Mouse (Mus musculus) heart, embryonic 11.5 days (tissue): ENCODE measurements around the gene Bpi. TPM values are rescaled to one million over a fixed set of nuclear protein-coding genes. Genes with fewer than 3 reads are reported as not detected.

Source experiments
- ATAC-seq: fragments of 200-750 bp; cut with Nextera tagmentation; replicated peaks from 2 replicates; pipeline ENCODE4 v1.8.0; 2017; ENCODE audit warnings: moderate library complexity; ENCODE audit not compliant: insufficient number of reproducible peaks, low FRiP score, low TSS enrichment
- H3K27ac ChIP-seq: fragments of 300-500 bp; sonication (generic); 2 replicates; pipeline ENCODE4 v1.5.1; 2014; ENCODE audit warnings: mild to moderate bottlenecking, low read depth, low read length
- H3K27me3 ChIP-seq: fragments of 300-500 bp; sonication (generic); 2 replicates; pipeline ENCODE4 v1.6.1; 2014; ENCODE audit warnings: mild to moderate bottlenecking, low read length, mixed read lengths; ENCODE audit not compliant: control insufficient read depth, insufficient read depth
- H3K36me3 ChIP-seq: fragments of 300-500 bp; sonication (generic); 2 replicates; pipeline ENCODE4 v1.6.1; 2014; ENCODE audit warnings: mild to moderate bottlenecking, low read length, moderate library complexity, mixed read lengths; ENCODE audit not compliant: control insufficient read depth, insufficient read depth
- H3K4me1 ChIP-seq: fragments of 300-500 bp; sonication (generic); 2 replicates; pipeline ENCODE4 v1.6.1; 2014; ENCODE audit warnings: low read length; ENCODE audit not compliant: control insufficient read depth, insufficient read depth
- H3K4me2 ChIP-seq: fragments of 300-500 bp; sonication (generic); 2 replicates; pipeline ENCODE4 v1.6.1; 2014; ENCODE audit warnings: mild to moderate bottlenecking, moderate library complexity
- H3K4me3 ChIP-seq: fragments of 300-500 bp; sonication (generic); 2 replicates; pipeline ENCODE4 v1.5.1; 2014; ENCODE audit warnings: low read depth, low read length
- H3K9ac ChIP-seq: fragments of 300-500 bp; sonication (generic); 2 replicates; pipeline ENCODE4 v1.6.1; 2014; ENCODE audit warnings: mild to moderate bottlenecking, low read depth, low read length, moderate library complexity
- H3K9me3 ChIP-seq: fragments of 300-500 bp; sonication (generic); replicated peaks from 2 replicates; pipeline ENCODE4 v1.6.1; 2016; ENCODE audit warnings: low read length; ENCODE audit not compliant: control insufficient read depth
- WGBS: fragments of 180-500 bp; shearing (Covaris S2); extraction: QIAGEN DNeasy Blood & Tissue Kit; methylation state at CpG from one replicate; pipeline ENCODE4 v1.1.7; 2014; ENCODE audit not compliant: insufficient replicate concordance; 5-methylcytosine and 5-hydroxymethylcytosine counted together
- polyA plus RNA-seq: library from polyadenylated mRNA; unstranded; fragments of >200 nt; fragmentation: Nextera tagmentation; extraction: Ambion mirVana; gene quantifications from 2 replicates; pipeline ENCODE4 v1.2.1, GENCODE M21; 2014

The Bpi gene
- polyA plus RNA-seq, 1 experiment from 2014 or later = not detected

- no peak overlapping the region for H3K27ac ChIP-seq
- 17% methylated on average over 2 of the region's 2 CpGs for WGBS
- H3K27me3 ChIP-seq = no peaks in the 10 kb centered on the region
Observed at GRCm38 (mm10) chr2:158273646-158274045, 15.8 kb downstream of the Bpi start.

DNA sequence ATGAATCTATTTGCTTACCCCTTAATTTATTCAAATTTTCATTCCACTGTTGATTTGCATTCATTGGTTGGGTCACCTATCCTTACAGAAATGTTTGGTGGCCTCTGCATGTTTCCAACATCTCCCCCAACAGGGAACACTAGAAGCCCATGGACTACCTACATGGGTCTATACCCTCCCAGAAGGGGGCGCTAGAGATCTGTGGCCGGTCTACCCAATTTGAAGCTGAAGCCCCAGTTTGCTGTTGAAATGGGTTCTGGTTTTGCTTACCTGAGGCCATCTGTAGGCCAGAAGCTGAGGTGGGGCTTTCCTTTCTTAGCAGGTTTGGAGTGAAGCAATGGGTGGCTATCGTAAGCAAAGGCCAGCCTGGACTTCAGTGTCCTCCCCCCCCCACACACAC, 17.5 kb downstream of the Bpi start:
- Histone ChIP-seq H3K9ac (no peak overlapping the region), H3K4me3 (no peak overlapping the region), H3K4me1 (no peaks in the 10 kb centered on the region), H3K27me3 (no peaks in the 10 kb centered on the region), H3K9me3 (no peaks in the 10 kb centered on the region), H3K36me3 (no peaks in the 10 kb centered on the region), H3K4me2 (no peak overlapping the region), H3K27ac (no peak overlapping the region)
- no peak for ATAC-seq
- 83% methylated on average over 3 of the region's 3 CpGs for WGBS

More at GRCm38 (mm10) chr2:158273646-158274045, 15.8 kb downstream of the Bpi start:
- H3K36me3 ChIP-seq = no peaks in the 10 kb centered on the region
- H3K4me3 ChIP-seq = no peak overlapping the region
- H3K4me1 ChIP-seq = no peaks in the 10 kb centered on the region
- H3K4me2 ChIP-seq = no peak overlapping the region
- no peak for ATAC-seq
- H3K9me3 ChIP-seq = no peaks in the 10 kb centered on the region
- H3K9ac ChIP-seq = no peak overlapping the region

GRCm38 (mm10) chr2:158275811-158276210, 17.9 kb downstream of the Bpi start:
- no peak overlapping the region for H3K9ac ChIP-seq
- no peaks in the 10 kb centered on the region for H3K27me3 ChIP-seq
- H3K4me3 ChIP-seq = no peak overlapping the region
- WGBS = 76% methylated on average over 4 of the region's 4 CpGs
- no peak for ATAC-seq
- H3K27ac ChIP-seq = no peak overlapping the region
- H3K4me2 ChIP-seq = no peak overlapping the region
- H3K36me3 ChIP-seq = no peaks in the 10 kb centered on the region
- H3K4me1 ChIP-seq = no peaks in the 10 kb centered on the region
- no peaks in the 10 kb centered on the region for H3K9me3 ChIP-seq

DNA sequence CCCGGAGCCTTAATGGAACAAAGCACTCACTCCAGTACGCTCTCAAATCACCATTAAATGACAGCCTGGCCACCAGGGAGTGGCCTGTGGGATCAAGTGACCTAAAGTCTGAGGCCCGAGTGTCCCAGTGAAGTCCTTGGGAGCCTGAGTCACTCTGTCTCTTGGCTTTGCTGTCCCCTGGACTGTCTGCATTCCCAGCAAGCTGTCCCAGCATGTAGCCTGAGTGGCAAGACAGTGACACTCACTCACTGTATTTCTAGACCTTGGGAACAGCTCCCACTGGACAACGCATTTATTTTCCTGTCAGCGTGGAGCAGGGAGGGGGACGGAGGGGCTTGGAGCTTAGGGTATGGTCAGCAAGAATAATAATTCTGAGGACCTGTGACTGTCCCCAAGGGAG, 18.6 kb downstream of the Bpi start:
- Histone ChIP-seq H3K9me3 (no peaks in the 10 kb centered on the region), H3K27me3 (no peaks in the 10 kb centered on the region), H3K4me3 (no peak overlapping the region), H3K27ac (no peak overlapping the region), H3K36me3 (no peaks in the 10 kb centered on the region), H3K9ac (no peak overlapping the region), H3K4me1 (no peaks in the 10 kb centered on the region), H3K4me2 (no peak overlapping the region)
- WGBS = 65% methylated on average over 6 of the region's 6 CpGs
- ATAC-seq = no peak

DNA sequence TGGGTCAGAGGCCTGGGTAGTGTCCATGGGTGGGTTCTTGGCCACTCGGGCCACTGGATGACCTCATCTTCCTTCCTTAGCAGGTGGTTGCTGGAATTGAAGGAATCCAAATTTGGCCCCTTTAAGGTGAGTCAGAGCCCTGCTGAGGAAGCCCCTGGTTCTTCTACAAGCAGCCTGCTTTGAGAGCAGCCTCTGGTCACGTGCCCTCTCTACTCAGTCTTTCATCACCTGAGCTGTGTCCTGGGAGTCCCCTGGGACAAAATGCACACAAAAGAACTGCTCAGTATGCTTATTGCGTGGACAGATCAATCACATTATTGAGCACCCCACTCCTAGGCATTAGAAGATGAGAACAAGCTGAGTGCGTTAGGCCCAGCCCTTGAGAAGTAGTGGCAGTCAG, 19.0 kb downstream of the Bpi start:
- H3K4me1 ChIP-seq = no peaks in the 10 kb centered on the region
- H3K4me3 ChIP-seq = no peak overlapping the region
- no peaks in the 10 kb centered on the region for H3K9me3 ChIP-seq
- H3K27ac ChIP-seq = no peak overlapping the region
- 60% methylated on average over 4 of the region's 4 CpGs for WGBS
- no peaks in the 10 kb centered on the region for H3K36me3 ChIP-seq
- H3K4me2 ChIP-seq = no peak overlapping the region
- no peak overlapping the region for H3K9ac ChIP-seq
- H3K27me3 ChIP-seq = no peaks in the 10 kb centered on the region
- ATAC-seq = no peak

DNA sequence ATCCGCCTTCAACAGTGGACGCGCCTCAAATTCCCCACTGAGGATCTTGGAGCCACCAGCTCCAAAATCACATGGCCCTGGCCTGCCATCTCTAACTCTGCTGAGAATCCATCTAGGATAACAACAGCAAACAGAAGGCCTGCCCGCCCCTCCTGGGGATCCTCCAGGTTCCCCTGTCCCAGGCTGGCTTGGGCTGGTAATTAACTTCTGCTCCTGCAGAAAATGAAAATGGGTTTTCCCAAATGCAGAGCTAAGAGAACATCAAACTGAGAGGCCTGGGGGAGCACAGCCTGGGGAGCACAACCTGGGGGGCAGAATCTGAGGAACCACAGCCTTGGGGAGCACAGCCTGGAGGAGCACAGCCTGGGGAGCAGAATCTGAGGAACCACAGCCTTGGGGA, 21.8 kb downstream of the Bpi start:
- Histone ChIP-seq H3K4me1 (peaks cover 13% of the 10 kb centered on the region), H3K27ac (no peak overlapping the region)
- WGBS = 88% methylated on average over 4 of the region's 4 CpGs

GRCm38 (mm10) chr2:158281497-158282205, 23.8 kb downstream of the Bpi start:
- 57% methylated on average over 16 of the region's 16 CpGs for WGBS

More for the DNA sequence above, 21.8 kb downstream of the Bpi start:
- Histone ChIP-seq H3K4me3 (no peak overlapping the region), H3K9me3 (no peaks in the 10 kb centered on the region), H3K4me2 (no peak overlapping the region), H3K9ac (no peak overlapping the region), H3K27me3 (peaks cover 3% of the 10 kb centered on the region; the same call in 1 of the 2 replicates), H3K36me3 (no peaks in the 10 kb centered on the region)
- ATAC-seq = no peak

DNA sequence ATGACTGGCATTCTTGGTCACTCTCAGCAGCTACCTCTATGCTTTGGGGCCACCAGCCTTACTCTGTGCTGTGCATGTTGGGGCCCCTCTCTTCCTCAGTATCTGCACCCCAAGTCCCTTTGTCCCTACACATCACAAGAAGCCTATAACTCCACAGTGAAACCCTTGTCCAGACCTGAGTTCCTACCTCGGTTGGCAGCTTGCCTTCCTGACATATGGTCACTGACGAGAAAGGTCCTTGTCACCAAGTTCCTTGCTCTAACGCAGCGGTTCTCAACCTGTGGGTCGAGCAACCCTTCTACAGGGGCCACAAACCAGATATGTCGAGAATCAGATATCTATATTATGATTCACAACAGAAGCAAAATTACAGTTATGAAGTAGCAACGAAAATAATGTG, 25.2 kb downstream of the Bpi start:
- Histone ChIP-seq H3K36me3 (no peaks in the 10 kb centered on the region), H3K4me1 (peaks cover 13% of the 10 kb centered on the region), H3K4me3 (no peak overlapping the region), H3K27me3 (peaks cover 3% of the 10 kb centered on the region; the same call in 1 of the 2 replicates), H3K9me3 (no peaks in the 10 kb centered on the region), H3K27ac (no peak overlapping the region), H3K4me2 (no peak overlapping the region), H3K9ac (no peak overlapping the region)
- ATAC-seq = no peak
- 66% methylated on average over 7 of the region's 7 CpGs for WGBS

More at GRCm38 (mm10) chr2:158281497-158282205, 23.8 kb downstream of the Bpi start:
- H3K4me3 ChIP-seq = no peak overlapping the region
- H3K36me3 ChIP-seq = no peaks in the 10 kb centered on the region
- no peak for ATAC-seq
- peaks cover 3% of the 10 kb centered on the region; the same call in 1 of the 2 replicates for H3K27me3 ChIP-seq
- H3K9ac ChIP-seq = no peak overlapping the region
- H3K27ac ChIP-seq = no peak overlapping the region
- H3K4me2 ChIP-seq = no peak overlapping the region
- peaks cover 13% of the 10 kb centered on the region for H3K4me1 ChIP-seq
- no peaks in the 10 kb centered on the region for H3K9me3 ChIP-seq

GRCm38 (mm10) chr2:158283771-158284170, 25.9 kb downstream of the Bpi start:
- Histone ChIP-seq H3K9me3 (no peaks in the 10 kb centered on the region), H3K9ac (no peak overlapping the region), H3K36me3 (no peaks in the 10 kb centered on the region), H3K4me1 (peaks cover 13% of the 10 kb centered on the region), H3K4me2 (no peak overlapping the region), H3K27ac (no peak overlapping the region), H3K27me3 (peaks cover 3% of the 10 kb centered on the region; the same call in 1 of the 2 replicates), H3K4me3 (no peak overlapping the region)
- no peak for ATAC-seq
- WGBS = 49% methylated on average over 6 of the region's 6 CpGs
